Mouse (Mus musculus): ENCODE data around the gene Gm45717.
"Not testable (repeated sequence)": the region's sequence is repeated elsewhere in the genome, so short reads cannot be mapped to it uniquely, and the experiment has no call there.

Gm45717 gene

GRCm38 (mm10) chr7:140955758-140956555 is at the start of gene Gm45717, which contains the start of gene Ifitm2:
Gene Gm45717, minus strand, starts transcription at chr7:140955937.
Gene Ifitm2, minus strand, starts transcription at chr7:140955987.
- DNase-seq (ENCODE audit: low read depth, low spot score) = no peak

- no peak for DNase-seq (ENCODE audit: low read depth, low spot score)
These were observed 47.7 kb upstream of the Gm45717 start for GRCm38 (mm10) chr7:141003248-141004010.

- no peak for DNase-seq (ENCODE audit: low read depth, low spot score)
These were observed 45.4 kb upstream of the Gm45717 start for GRCm38 (mm10) chr7:141000881-141001708.

GRCm38 (mm10) chr7:140998853-140999700 is 43.3 kb upstream of the Gm45717 start:
- no peak for DNase-seq (ENCODE audit: low read depth, low spot score)

GRCm38 (mm10) chr7:140997817-140998216 is 42.1 kb upstream of the Gm45717 start:
- no peak for DNase-seq (ENCODE audit: low read depth, low spot score)

- DNase-seq (ENCODE audit: low read depth, low spot score) = no peak
These were observed 35.5 kb upstream of the Gm45717 start for GRCm38 (mm10) chr7:140991117-140991689.

- no peak for DNase-seq (ENCODE audit: low read depth, low spot score)
These were observed 34.9 kb upstream of the Gm45717 start for GRCm38 (mm10) chr7:140990622-140991021.

GRCm38 (mm10) chr7:140990185-140990584 is 34.4 kb upstream of the Gm45717 start:
- DNase-seq (ENCODE audit: low read depth, low spot score) = no peak

GRCm38 (mm10) chr7:140989022-140989421 is 33.3 kb upstream of the Gm45717 start:
- no peak for DNase-seq (ENCODE audit: low read depth, low spot score)

- DNase-seq (ENCODE audit: low read depth, low spot score) = no peak
These were observed 31.7 kb upstream of the Gm45717 start for GRCm38 (mm10) chr7:140987182-140988138.

GRCm38 (mm10) chr7:140982971-140983370 is 27.2 kb upstream of the Gm45717 start:
- DNase-seq (ENCODE audit: low read depth, low spot score) = no peak

- DNase-seq (ENCODE audit: low read depth, low spot score) = no peak
These were observed 26.0 kb upstream of the Gm45717 start for GRCm38 (mm10) chr7:140981704-140982103.

GRCm38 (mm10) chr7:140976720-140977119 is 21.0 kb upstream of the Gm45717 start:
- DNase-seq (ENCODE audit: low read depth, low spot score) = not testable (repeated sequence)

- no peak for DNase-seq (ENCODE audit: low read depth, low spot score)
These were observed 19.7 kb upstream of the Gm45717 start for GRCm38 (mm10) chr7:140975465-140975864.

- DNase-seq (ENCODE audit: low read depth, low spot score) = no peak
These were observed 19.2 kb upstream of the Gm45717 start for GRCm38 (mm10) chr7:140974940-140975339.

- DNase-seq (ENCODE audit: low read depth, low spot score) = no peak
These were observed 17.8 kb upstream of the Gm45717 start for GRCm38 (mm10) chr7:140973396-140974165.

- no peak for DNase-seq (ENCODE audit: low read depth, low spot score)
These were observed 15.9 kb upstream of the Gm45717 start for GRCm38 (mm10) chr7:140971479-140972171.

GRCm38 (mm10) chr7:140970931-140971330 is 15.2 kb upstream of the Gm45717 start:
- no peak for DNase-seq (ENCODE audit: low read depth, low spot score)

All from c-Kit-negative CD71-positive TER-119-positive erythroid progenitor cells, embryonic 14.5 days (primary cell).